Mouse (Mus musculus) limb, embryonic 10.5 days (tissue): Measurements from ENCODE around the gene Rbpms2. TPM values are rescaled to one million over a fixed set of nuclear protein-coding genes. Genes with fewer than 3 reads are reported as not detected.
A peak's percentile ranks its signal among the peaks of the same experiment; 100 is the strongest.
"Not testable (repeated sequence)": the region's sequence is repeated elsewhere in the genome, so short reads cannot be mapped to it uniquely, and the experiment has no call there.

Experiments
- DNase-seq: peaks from one replicate; pipeline ENCODE4 v3.0.0-alpha.2; 2017; ENCODE audit warnings: low spot score
- H3K27ac ChIP-seq: fragments of 300-500 bp; sonication (generic); 2 replicates; pipeline ENCODE4 v1.5.1; 2016; ENCODE audit warnings: mild to moderate bottlenecking
- H3K27me3 ChIP-seq: fragments of 300-500 bp; sonication (generic); 2 replicates; pipeline ENCODE4 v1.6.1; 2016; ENCODE audit warnings: low read depth, mild to moderate bottlenecking; ENCODE audit not compliant: poor library complexity, severe bottlenecking
- H3K36me3 ChIP-seq: fragments of 300-500 bp; sonication (generic); 2 replicates; pipeline ENCODE4 v1.6.1; 2016; ENCODE audit warnings: mild to moderate bottlenecking, moderate library complexity
- H3K4me1 ChIP-seq: fragments of 300-500 bp; sonication (generic); 2 replicates; pipeline ENCODE4 v1.6.1; 2016
- H3K4me3 ChIP-seq: fragments of 300-500 bp; sonication (generic); 2 replicates; pipeline ENCODE4 v1.5.1; 2016; ENCODE audit warnings: mild to moderate bottlenecking, moderate library complexity
- H3K9me3 ChIP-seq: fragments of 300-500 bp; sonication (generic); replicated peaks from 2 replicates; pipeline ENCODE4 v1.6.1; 2016; ENCODE audit warnings: mild to moderate bottlenecking
- WGBS: fragments of 180-500 bp; shearing (Covaris S2); methylation state at CpG from one replicate; pipeline ENCODE4 v1.1.7; 2016; 5-methylcytosine and 5-hydroxymethylcytosine counted together
- polyA plus RNA-seq: library from polyadenylated mRNA; unstranded; fragments of >200 nt; fragmentation: Nextera tagmentation; extraction: Ambion mirVana; gene quantifications from 2 replicates; pipeline ENCODE4 v1.2.1, GENCODE M21; 2016

The Rbpms2 gene
- polyA plus RNA-seq, 1 experiment from 2014 or later: 33.5 TPM

GRCm38 (mm10) chr9:65648730-65649129, 19.3 kb downstream of the Rbpms2 start:
- H3K27me3 ChIP-seq: no peaks in the 10 kb centered on the region
- H3K36me3 ChIP-seq: no peaks in the 10 kb centered on the region
- no peak overlapping the region for H3K27ac ChIP-seq
- no peak overlapping the region for H3K4me3 ChIP-seq
- no peaks in the 10 kb centered on the region for H3K9me3 ChIP-seq
- 92% methylated on average over 13 of the region's 13 CpGs for WGBS
- peaks cover 7% of the 10 kb centered on the region for H3K4me1 ChIP-seq
- DNase-seq: no peak

GRCm38 (mm10) chr9:65649997-65650396, 20.5 kb downstream of the Rbpms2 start:
- H3K27me3 ChIP-seq: no peaks in the 10 kb centered on the region
- H3K9me3 ChIP-seq: no peaks in the 10 kb centered on the region
- no peak overlapping the region for H3K27ac ChIP-seq
- no peak overlapping the region for H3K4me3 ChIP-seq
- no peak for DNase-seq
- 56% methylated on average over 1 of the region's 1 CpGs for WGBS
- no peaks in the 10 kb centered on the region for H3K36me3 ChIP-seq
- H3K4me1 ChIP-seq: peaks cover 7% of the 10 kb centered on the region

DNA sequence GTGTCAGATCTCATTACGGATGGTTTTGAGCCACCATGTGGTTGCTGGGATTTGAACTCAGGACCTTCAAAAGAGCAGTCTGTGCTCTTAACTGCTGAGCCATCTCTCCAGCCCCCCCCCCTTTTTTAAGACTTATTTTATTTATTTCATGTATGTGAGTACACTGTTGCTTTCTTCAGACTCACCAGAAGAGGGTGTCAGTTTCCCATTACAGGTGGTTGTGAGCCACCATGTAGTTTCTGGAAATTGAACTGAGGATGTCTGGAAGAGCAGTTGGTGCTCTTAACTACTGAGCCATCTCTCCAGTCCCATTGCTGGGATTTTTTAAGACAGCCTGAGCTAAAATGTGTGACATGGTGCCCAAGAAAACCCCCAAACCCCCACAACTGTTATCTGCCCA, 22.5 kb downstream of the Rbpms2 start:
- not testable (repeated sequence) for H3K4me1 ChIP-seq, DNase-seq
- 96% methylated on average over 1 of the region's 1 CpGs for WGBS

DNA sequence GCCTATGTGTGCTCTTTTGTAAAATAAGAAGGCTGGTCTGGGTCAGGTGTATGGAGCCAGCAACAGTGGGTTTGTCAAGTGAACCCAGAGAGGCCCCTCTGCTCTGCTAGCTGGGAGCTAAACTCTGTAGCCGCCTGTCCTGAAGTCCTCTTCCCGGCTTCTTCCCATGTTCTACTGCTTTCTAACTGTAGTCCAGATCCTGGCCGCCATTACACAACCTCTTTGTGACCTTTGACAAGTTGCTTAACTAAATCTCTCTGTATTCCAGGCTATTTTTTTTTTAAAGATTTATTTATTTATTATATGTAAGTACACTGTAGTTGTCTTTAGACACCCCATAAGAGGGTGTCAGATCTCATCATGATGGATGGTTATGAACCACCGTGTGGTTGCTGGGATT, 24.3 kb downstream of the Rbpms2 start:
- H3K4me1 ChIP-seq: no peaks in the 10 kb centered on the region; the same call in 1 of the 2 replicates
- 95% methylated on average over 4 of the region's 4 CpGs for whole genome bisulfite sequencing
- DNase-seq: no peak
- no peaks in the 10 kb centered on the region for H3K27me3 ChIP-seq
- H3K36me3 ChIP-seq: no peaks in the 10 kb centered on the region
- no peak overlapping the region for H3K27ac ChIP-seq
- no peaks in the 10 kb centered on the region for H3K9me3 ChIP-seq
- H3K4me3 ChIP-seq: no peak overlapping the region

More for the DNA sequence above, 22.5 kb downstream of the Rbpms2 start:
- not testable (repeated sequence) for H3K9me3 ChIP-seq, H3K27ac ChIP-seq, H3K4me3 ChIP-seq, H3K27me3 ChIP-seq, H3K36me3 ChIP-seq

- Histone ChIP-seq H3K36me3 (no peaks in the 10 kb centered on the region), H3K4me1 (no peaks in the 10 kb centered on the region), H3K27ac (no peak overlapping the region), H3K4me3 (no peak overlapping the region), H3K9me3 (no peaks in the 10 kb centered on the region), H3K27me3 (no peaks in the 10 kb centered on the region)
- no peak for DNase-seq
- WGBS: 89% methylated on average over 3 of the region's 3 CpGs
Measured at GRCm38 (mm10) chr9:65654700-65655237, 25.3 kb downstream of the Rbpms2 start.

DNA sequence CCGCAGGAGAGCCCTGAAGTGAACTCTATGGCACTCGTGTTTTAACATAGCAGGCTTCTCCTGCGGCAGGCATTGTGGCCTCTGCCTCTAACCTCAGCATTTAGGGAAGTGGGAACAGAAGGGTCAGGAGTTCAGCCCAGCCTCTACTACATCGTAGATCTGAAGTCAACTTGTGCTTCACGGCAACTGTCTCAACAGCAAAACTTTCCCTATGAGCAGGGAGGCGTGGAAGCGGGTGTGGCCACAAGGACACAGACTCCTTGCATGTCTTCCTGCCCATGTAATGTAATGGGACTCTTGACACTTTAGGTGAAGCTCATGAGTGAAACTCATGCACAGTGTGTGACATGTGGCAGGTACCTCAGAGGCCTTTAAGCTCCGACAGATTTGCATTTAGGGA, 26.1 kb downstream of the Rbpms2 start:
- H3K4me1 ChIP-seq: no peaks in the 10 kb centered on the region
- 85% methylated on average over 8 of the region's 8 CpGs for WGBS
- no peak overlapping the region for H3K27ac ChIP-seq
- H3K27me3 ChIP-seq: no peaks in the 10 kb centered on the region
- no peak overlapping the region for H3K4me3 ChIP-seq
- no peak for DNase-seq
- H3K36me3 ChIP-seq: no peaks in the 10 kb centered on the region
- H3K9me3 ChIP-seq: no peaks in the 10 kb centered on the region

GRCm38 (mm10) chr9:65657218-65657617, 27.8 kb downstream of the Rbpms2 start:
- Histone ChIP-seq H3K27me3 (no peaks in the 10 kb centered on the region), H3K36me3 (no peaks in the 10 kb centered on the region), H3K4me1 (no peaks in the 10 kb centered on the region), H3K9me3 (no peaks in the 10 kb centered on the region), H3K4me3 (no peak overlapping the region), H3K27ac (no peak overlapping the region)
- 89% methylated on average over 3 of the region's 3 CpGs for WGBS
- DNase-seq: no peak

GRCm38 (mm10) chr9:65661029-65661428, 31.6 kb downstream of the Rbpms2 start:
- H3K36me3 ChIP-seq: no peaks in the 10 kb centered on the region
- H3K27me3 ChIP-seq: no peaks in the 10 kb centered on the region
- no peak overlapping the region for H3K4me3 ChIP-seq
- H3K9me3 ChIP-seq: no peaks in the 10 kb centered on the region
- no peak overlapping the region for H3K27ac ChIP-seq
- DNase-seq: no peak
- no peaks in the 10 kb centered on the region for H3K4me1 ChIP-seq
- 65% methylated on average over 5 of the region's 5 CpGs for WGBS

- Histone ChIP-seq H3K9me3 (no peaks in the 10 kb centered on the region), H3K27ac (no peak overlapping the region), H3K27me3 (no peaks in the 10 kb centered on the region), H3K4me3 (no peak overlapping the region), H3K36me3 (no peaks in the 10 kb centered on the region), H3K4me1 (no peaks in the 10 kb centered on the region)
- WGBS: 77% methylated on average over 1 of the region's 1 CpGs
- DNase-seq: no peak
Measured at GRCm38 (mm10) chr9:65661493-65661892, 32.0 kb downstream of the Rbpms2 start.

DNA sequence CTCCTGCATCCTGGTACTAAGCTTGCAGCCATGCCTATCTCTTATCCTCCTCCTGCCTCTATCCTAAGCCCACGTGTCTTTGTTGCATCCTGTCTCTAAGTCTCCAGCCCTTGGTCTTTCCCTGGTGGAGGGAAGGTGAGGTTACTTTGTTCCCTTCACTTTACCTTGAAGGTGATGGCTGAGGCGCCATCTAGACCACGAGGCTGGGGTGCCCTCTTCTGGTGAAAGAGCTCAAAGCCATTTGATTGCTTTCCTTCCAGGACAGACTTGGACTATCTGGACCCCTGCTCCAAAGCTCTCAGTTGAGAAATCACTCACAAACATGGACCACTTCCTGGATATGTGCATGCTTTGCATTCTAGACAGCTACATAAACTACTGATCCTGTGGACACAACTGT, 34.7 kb downstream of the Rbpms2 start:
- Histone ChIP-seq H3K9me3 (no peaks in the 10 kb centered on the region), H3K4me1 (no peaks in the 10 kb centered on the region), H3K4me3 (no peak overlapping the region), H3K27ac (no peak overlapping the region), H3K27me3 (no peaks in the 10 kb centered on the region), H3K36me3 (no peaks in the 10 kb centered on the region)
- 0% methylated on average over 3 of the region's 3 CpGs for WGBS
- DNase-seq: peak; percentile 77

GRCm38 (mm10) chr9:65666042-65666441, 36.6 kb downstream of the Rbpms2 start:
- Histone ChIP-seq H3K36me3 (no peaks in the 10 kb centered on the region), H3K9me3 (no peaks in the 10 kb centered on the region), H3K27me3 (no peaks in the 10 kb centered on the region), H3K4me1 (no peaks in the 10 kb centered on the region), H3K4me3 (no peak overlapping the region), H3K27ac (no peak overlapping the region)
- 32% methylated on average over 5 of the region's 5 CpGs for WGBS
- peak; percentile 81 for DNase-seq

GRCm38 (mm10) chr9:65667701-65668100, 38.3 kb downstream of the Rbpms2 start, which contains the start of gene Oaz2:
Oaz2 (plus strand) TSS chr9:65668001.
- H3K4me3 ChIP-seq: no peak within 1 kb of the TSS
- H3K9me3 ChIP-seq: no peaks in the 10 kb centered on the region
- DNase-seq: no peak
- H3K36me3 ChIP-seq: no peaks in the 10 kb centered on the region
- WGBS: 97% methylated on average over 8 of the region's 8 CpGs
- H3K27ac ChIP-seq: no peak within 1 kb of the TSS
- H3K4me1 ChIP-seq: peaks cover 7% of the 10 kb centered on the region
- H3K27me3 ChIP-seq: no peaks in the 10 kb centered on the region

DNA sequence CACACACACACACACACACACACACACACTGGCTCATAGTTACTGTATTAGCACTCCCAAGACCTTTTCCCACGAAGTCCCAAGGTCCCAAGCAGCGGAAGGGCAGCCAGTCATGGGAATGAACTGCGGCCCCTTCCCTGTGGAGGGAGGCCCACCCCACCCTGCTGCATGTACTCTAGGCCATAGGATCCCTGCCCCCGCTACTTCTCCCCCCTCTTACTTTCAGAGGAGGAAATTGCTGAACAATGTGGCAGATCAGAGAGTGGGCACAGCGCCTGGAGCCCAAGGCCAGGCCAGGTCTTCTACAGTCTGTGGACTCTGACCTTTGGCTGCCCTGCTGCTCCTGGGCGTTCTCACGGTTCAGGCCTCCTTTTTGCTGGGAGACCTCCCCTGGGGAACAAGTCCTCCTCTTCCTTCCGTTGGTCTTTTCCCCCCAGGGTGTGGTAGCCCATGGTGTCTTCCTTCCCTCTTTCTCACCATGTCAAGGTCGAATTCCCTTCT, 42.0 kb downstream of the Rbpms2 start:
- WGBS: 58% methylated on average over 9 of the region's 9 CpGs
- peaks cover 11% of the 10 kb centered on the region for H3K4me1 ChIP-seq
- H3K4me3 ChIP-seq: no peak overlapping the region

DNA sequence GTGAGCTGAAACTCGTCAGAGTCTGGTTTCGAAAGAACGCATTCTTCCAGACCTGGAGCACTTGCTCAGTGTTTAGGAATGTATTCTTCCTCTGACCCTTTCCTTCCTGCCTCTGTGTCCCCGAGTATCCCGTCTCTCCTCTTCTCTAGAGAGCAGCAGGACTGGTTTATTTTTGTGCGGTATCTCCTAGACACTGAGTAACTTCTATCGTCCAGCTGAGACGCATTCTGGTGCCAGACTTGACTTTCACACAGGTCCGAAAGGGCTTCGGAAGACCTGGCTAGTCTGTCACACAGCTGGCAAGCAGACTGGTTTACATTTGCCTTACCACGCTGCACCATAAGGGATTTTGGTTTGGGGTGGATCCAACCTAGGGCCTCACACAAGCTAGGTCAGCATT, 43.5 kb downstream of the Rbpms2 start:
- WGBS: 89% methylated on average over 11 of the region's 11 CpGs
- Histone ChIP-seq H3K4me3 (no peak overlapping the region), H3K27ac (peak overlapping the region; percentile 36; the same call in 1 of the 2 replicates), H3K9me3 (no peaks in the 10 kb centered on the region), H3K27me3 (no peaks in the 10 kb centered on the region), H3K36me3 (no peaks in the 10 kb centered on the region), H3K4me1 (peaks cover 22% of the 10 kb centered on the region)
- no peak for DNase-seq

More for the DNA sequence above, 42.0 kb downstream of the Rbpms2 start:
- Histone ChIP-seq H3K36me3 (no peaks in the 10 kb centered on the region), H3K27me3 (no peaks in the 10 kb centered on the region), H3K9me3 (no peaks in the 10 kb centered on the region), H3K27ac (peak overlapping the region; percentile 44; the same call in 1 of the 2 replicates)
- no peak for DNase-seq
